Mouse (Mus musculus): ENCODE data around the gene Tbc1d10c.

- TF ChIP-seq CTCF (IDR thresholded peaks at IDR 0.05; ENCODE audit: extremely low read depth, insufficient read depth, low read length), result no peak
- no peak for TF ChIP-seq POLR2A (IDR thresholded peaks at IDR 0.05; ENCODE audit: extremely low read depth, insufficient read depth, low read length)
These were observed 17.5 kb upstream of the Tbc1d10c start for GRCm38 (mm10) chr19:4208563-4208962.

Data from cortical plate, adult 2 months (tissue).